Mouse (Mus musculus): ENCODE measurements around the gene Suox. TPM values are rescaled to one million over a fixed set of nuclear protein-coding genes. Genes with fewer than 3 reads are reported as not detected.
"Not testable (repeated sequence)": the region's sequence is repeated elsewhere in the genome, so short reads cannot be mapped to it uniquely, and the experiment has no call there.

Gene Suox
- polyA plus RNA-seq, 1 experiment from 2014 or later: 9.8 TPM

GRCm38 (mm10) chr10:128637011-128637410, 36.9 kb downstream of the Suox start:
- DNase-seq (ENCODE audit: low spot score) (no peak), ATAC-seq (no peak)
- Histone ChIP-seq H3K4me3 (ENCODE audit: low read depth, low read length) (no peak overlapping the region), H3K27me3 (replicated peaks; ENCODE audit: control insufficient read depth, insufficient read depth, low read length) (no peaks in the 10 kb centered on the region), H3K27ac (ENCODE audit: low read depth, low read length) (no peak overlapping the region), H3K36me3 (ENCODE audit: control insufficient read depth, insufficient read depth, low read length) (peaks cover 78% of the 10 kb centered on the region), H3K9ac (ENCODE audit: low read length) (peak overlapping the region; percentile 13; the same call in 1 of the 2 replicates), H3K4me1 (ENCODE audit: control insufficient read depth, insufficient read depth, low read length) (no peaks in the 10 kb centered on the region), H3K9me3 (replicated peaks; ENCODE audit: control insufficient read depth, low read length) (no peaks in the 10 kb centered on the region), H3K4me2 (ENCODE audit: low read length) (0 out of 2 replicates have a peak overlapping the region, but pooled peaks have one; percentile 20)
- WGBS: 10% methylated on average over 11 of the region's 11 CpGs

- H3K27ac ChIP-seq (ENCODE audit: low read depth, low read length): no peak overlapping the region
- no peaks in the 10 kb centered on the region for H3K9me3 ChIP-seq (replicated peaks; ENCODE audit: control insufficient read depth, low read length)
- no peak overlapping the region for H3K4me2 ChIP-seq (ENCODE audit: low read length)
- DNase-seq (ENCODE audit: low spot score) (no peak), ATAC-seq (no peak)
- peak overlapping the region; percentile 13; the same call in 1 of the 2 replicates for H3K9ac ChIP-seq (ENCODE audit: low read length)
- 49% methylated on average over 6 of the region's 6 CpGs for WGBS
- H3K36me3 ChIP-seq (ENCODE audit: control insufficient read depth, insufficient read depth, low read length): peaks cover 74% of the 10 kb centered on the region
- H3K4me1 ChIP-seq (ENCODE audit: control insufficient read depth, insufficient read depth, low read length): no peaks in the 10 kb centered on the region
- no peaks in the 10 kb centered on the region for H3K27me3 ChIP-seq (replicated peaks; ENCODE audit: control insufficient read depth, insufficient read depth, low read length)
- H3K4me3 ChIP-seq (ENCODE audit: low read depth, low read length): no peak overlapping the region
Observed at GRCm38 (mm10) chr10:128636561-128636960, 37.3 kb downstream of the Suox start.

- WGBS: 94% methylated on average over 13 of the region's 13 CpGs
- no peak for DNase-seq (ENCODE audit: low spot score)
- Histone ChIP-seq H3K4me1 (ENCODE audit: control insufficient read depth, insufficient read depth, low read length) (no peaks in the 10 kb centered on the region), H3K27me3 (replicated peaks; ENCODE audit: control insufficient read depth, insufficient read depth, low read length) (no peaks in the 10 kb centered on the region), H3K9ac (ENCODE audit: low read length) (no peak overlapping the region), H3K27ac (ENCODE audit: low read depth, low read length) (no peak overlapping the region), H3K36me3 (ENCODE audit: control insufficient read depth, insufficient read depth, low read length) (peaks cover 66% of the 10 kb centered on the region), H3K4me2 (ENCODE audit: low read length) (no peak overlapping the region), H3K9me3 (replicated peaks; ENCODE audit: control insufficient read depth, low read length) (no peaks in the 10 kb centered on the region), H3K4me3 (ENCODE audit: low read depth, low read length) (no peak overlapping the region)
- ATAC-seq: no peak
Observed at GRCm38 (mm10) chr10:128635697-128636096, 38.2 kb downstream of the Suox start.

GRCm38 (mm10) chr10:128631571-128631970, 42.3 kb downstream of the Suox start:
- DNase-seq (ENCODE audit: low spot score) (no peak), ATAC-seq (no peak)
- Histone ChIP-seq H3K36me3 (ENCODE audit: control insufficient read depth, insufficient read depth, low read length) (peaks cover 38% of the 10 kb centered on the region), H3K27ac (ENCODE audit: low read depth, low read length) (no peak overlapping the region), H3K4me3 (ENCODE audit: low read depth, low read length) (no peak overlapping the region), H3K4me1 (ENCODE audit: control insufficient read depth, insufficient read depth, low read length) (no peaks in the 10 kb centered on the region), H3K27me3 (replicated peaks; ENCODE audit: control insufficient read depth, insufficient read depth, low read length) (no peaks in the 10 kb centered on the region), H3K4me2 (ENCODE audit: low read length) (no peak overlapping the region), H3K9me3 (replicated peaks; ENCODE audit: control insufficient read depth, low read length) (no peaks in the 10 kb centered on the region), H3K9ac (ENCODE audit: low read length) (no peak overlapping the region)
- 11% methylated on average over 6 of the region's 6 CpGs for WGBS

- not testable (repeated sequence) for H3K4me1 ChIP-seq (ENCODE audit: control insufficient read depth, insufficient read depth, low read length); H3K4me2 ChIP-seq (ENCODE audit: low read length); ATAC-seq; DNase-seq (ENCODE audit: low spot score); H3K27me3 ChIP-seq (replicated peaks; ENCODE audit: control insufficient read depth, insufficient read depth, low read length); H3K9ac ChIP-seq (ENCODE audit: low read length); H3K4me3 ChIP-seq (ENCODE audit: low read depth, low read length); H3K27ac ChIP-seq (ENCODE audit: low read depth, low read length); H3K9me3 ChIP-seq (replicated peaks; ENCODE audit: control insufficient read depth, low read length)
- H3K36me3 ChIP-seq (ENCODE audit: control insufficient read depth, insufficient read depth, low read length): peaks cover 29% of the 10 kb centered on the region
- 90% methylated on average over 5 of the region's 5 CpGs for WGBS
Observed at GRCm38 (mm10) chr10:128630306-128630705, 43.6 kb downstream of the Suox start.

GRCm38 (mm10) chr10:128629746-128630145, 44.1 kb downstream of the Suox start:
- no peak for DNase-seq (ENCODE audit: low spot score)
- WGBS: 84% methylated on average over 2 of the region's 2 CpGs
- Histone ChIP-seq H3K27me3 (replicated peaks; ENCODE audit: control insufficient read depth, insufficient read depth, low read length) (no peaks in the 10 kb centered on the region), H3K9me3 (replicated peaks; ENCODE audit: control insufficient read depth, low read length) (no peaks in the 10 kb centered on the region), H3K4me2 (ENCODE audit: low read length) (no peak overlapping the region), H3K9ac (ENCODE audit: low read length) (no peak overlapping the region), H3K4me1 (ENCODE audit: control insufficient read depth, insufficient read depth, low read length) (peaks cover 8% of the 10 kb centered on the region), H3K4me3 (ENCODE audit: low read depth, low read length) (no peak overlapping the region), H3K36me3 (ENCODE audit: control insufficient read depth, insufficient read depth, low read length) (peaks cover 29% of the 10 kb centered on the region), H3K27ac (ENCODE audit: low read depth, low read length) (no peak overlapping the region)
- no peak for ATAC-seq

- no peak overlapping the region for H3K4me3 ChIP-seq (ENCODE audit: low read depth, low read length)
- H3K36me3 ChIP-seq (ENCODE audit: control insufficient read depth, insufficient read depth, low read length): peaks cover 27% of the 10 kb centered on the region
- H3K9ac ChIP-seq (ENCODE audit: low read length): no peak overlapping the region
- no peak for DNase-seq (ENCODE audit: low spot score)
- 90% methylated on average over 10 of the region's 10 CpGs for WGBS
- H3K9me3 ChIP-seq (replicated peaks; ENCODE audit: control insufficient read depth, low read length): no peaks in the 10 kb centered on the region
- no peaks in the 10 kb centered on the region for H3K27me3 ChIP-seq (replicated peaks; ENCODE audit: control insufficient read depth, insufficient read depth, low read length)
- no peak for ATAC-seq
- peaks cover 8% of the 10 kb centered on the region for H3K4me1 ChIP-seq (ENCODE audit: control insufficient read depth, insufficient read depth, low read length)
- H3K4me2 ChIP-seq (ENCODE audit: low read length): no peak overlapping the region
- H3K27ac ChIP-seq (ENCODE audit: low read depth, low read length): no peak overlapping the region
Observed at GRCm38 (mm10) chr10:128627398-128628317, 46.2 kb downstream of the Suox start.

GRCm38 (mm10) chr10:128626311-128627310, 47.3 kb downstream of the Suox start, which contains the start of gene Rps26:
Rps26 (minus strand) TSS chr10:128626747.
- DNase-seq (ENCODE audit: low spot score) (peak; percentile 100), ATAC-seq (peak; percentile 98)
- under 1% methylated on average over 40 of the region's 40 CpGs for WGBS
- Histone ChIP-seq H3K4me1 (ENCODE audit: control insufficient read depth, insufficient read depth, low read length) (peaks cover 8% of the 10 kb centered on the region), H3K36me3 (ENCODE audit: control insufficient read depth, insufficient read depth, low read length) (peaks cover 27% of the 10 kb centered on the region), H3K27ac (ENCODE audit: low read depth, low read length) (peak within 1 kb of the TSS; percentile 48; the same call in 1 of the 2 replicates), H3K9ac (ENCODE audit: low read length) (peak within 1 kb of the TSS; percentile 91), H3K4me2 (ENCODE audit: low read length) (peak within 1 kb of the TSS; percentile 84), H3K4me3 (ENCODE audit: low read depth, low read length) (peak within 1 kb of the TSS; percentile 78), H3K27me3 (replicated peaks; ENCODE audit: control insufficient read depth, insufficient read depth, low read length) (no peaks in the 10 kb centered on the region), H3K9me3 (replicated peaks; ENCODE audit: control insufficient read depth, low read length) (no peaks in the 10 kb centered on the region)
